Comparison of ENCODE assay signal across 12 mouse cellular contexts in genomic region chr6:121300504-121300903, GRCm38 (mm10). TPM values are rescaled to one million over a fixed set of nuclear protein-coding genes. Genes with fewer than 3 reads are reported as not detected.
DNase-seq lines count a peak whose midpoint lies in the region; ATAC-seq and TF ChIP-seq lines count a peak whose summit lies in the region.
"Had no signal": no experiment of that assay in that cellular context is flagged by ENCODE, and none has a peak within 500 bp of the region (broad histone marks: within the 10 kb centered on the region; RNA-seq: fewer than 3 reads in every experiment).

No protein-coding gene starts in this region.

- H3K4me3 ChIP-seq in hindbrain, embryonic 11.5 days (ENCODE audit: low read depth, low read length) = no peak overlapping the region
- no peak overlapping the region for H3K4me3 ChIP-seq in hindbrain, embryonic 14.5 days (replicated peaks; ENCODE audit: low read length)
- H3K4me3 ChIP-seq in hindbrain, embryonic 13.5 days = no peak overlapping the region
- 0 out of 2 replicates have a peak overlapping the region, but pooled peaks have one; percentile 9 for H3K4me3 ChIP-seq in kidney, postnatal 0 days (replicated peaks; ENCODE audit: low read depth, low read length)
- H3K4me3 ChIP-seq in liver, embryonic 16.5 days (ENCODE audit: low read depth, low read length) = peak overlapping the region; percentile 27
- H3K4me3 ChIP-seq: forebrain, embryonic 12.5 days; hindbrain, embryonic 15.5 days had no signal

- no peak overlapping the region for H3K4me2 ChIP-seq in hindbrain, embryonic 11.5 days (replicated peaks; ENCODE audit: low read depth, low read length)
- H3K4me2 ChIP-seq in hindbrain, embryonic 14.5 days (replicated peaks) = no peak overlapping the region
- H3K4me2 ChIP-seq in hindbrain, embryonic 13.5 days = 0 out of 2 replicates have a peak overlapping the region, but pooled peaks have one; percentile 19
- H3K4me2 ChIP-seq in kidney, postnatal 0 days (ENCODE audit: low read length) = peak overlapping the region; percentile 42
- peak overlapping the region; percentile 4 for H3K4me2 ChIP-seq in liver, embryonic 16.5 days (ENCODE audit: low read depth, low read length)

- peaks cover 4% of the 10 kb centered on the region; the same call in 1 of the 2 replicates for H3K4me1 ChIP-seq in hindbrain, embryonic 11.5 days (replicated peaks; ENCODE audit: control insufficient read depth, insufficient read depth, low read length)
- H3K4me1 ChIP-seq in hindbrain, embryonic 14.5 days (replicated peaks; ENCODE audit: control insufficient read depth, insufficient read depth, low read length) = no peaks in the 10 kb centered on the region
- H3K4me1 ChIP-seq in hindbrain, embryonic 13.5 days (replicated peaks) = peaks cover 4% of the 10 kb centered on the region; the same call in 1 of the 2 replicates
- H3K4me1 ChIP-seq in kidney, postnatal 0 days (replicated peaks; ENCODE audit: insufficient read depth, low read length) = peaks cover 7% of the 10 kb centered on the region; the same call in 1 of the 2 replicates
- H3K4me1 ChIP-seq in liver, embryonic 16.5 days (ENCODE audit: control insufficient read depth, low read depth, low read length) = no peaks in the 10 kb centered on the region; the same call in none of the 2 replicates

- no peak overlapping the region for H3K9ac ChIP-seq in hindbrain, embryonic 11.5 days (ENCODE audit: low read depth, low read length)
- no peak overlapping the region for H3K9ac ChIP-seq in hindbrain, embryonic 14.5 days
- H3K9ac ChIP-seq in hindbrain, embryonic 13.5 days = no peak overlapping the region
- 0 out of 2 replicates have a peak overlapping the region, but pooled peaks have one; percentile 23 for H3K9ac ChIP-seq in kidney, postnatal 0 days (ENCODE audit: low read depth, low read length)
- no peak overlapping the region for H3K9ac ChIP-seq in liver, embryonic 16.5 days (ENCODE audit: low read depth, low read length)
- H3K9ac ChIP-seq: forebrain, embryonic 12.5 days; hindbrain, embryonic 15.5 days had no signal

- H3K27ac ChIP-seq in hindbrain, embryonic 11.5 days (ENCODE audit: low read depth, low read length) = no peak overlapping the region
- no peak overlapping the region for H3K27ac ChIP-seq in hindbrain, embryonic 14.5 days
- H3K27ac ChIP-seq in hindbrain, embryonic 13.5 days = no peak overlapping the region
- peak overlapping the region; percentile 75 for H3K27ac ChIP-seq in kidney, postnatal 0 days
- peak overlapping the region; percentile 9; the same call in 1 of the 2 replicates for H3K27ac ChIP-seq in liver, embryonic 16.5 days (ENCODE audit: low read length)
- H3K27ac ChIP-seq: forebrain, embryonic 12.5 days; hindbrain, embryonic 15.5 days had no signal

- no peaks in the 10 kb centered on the region for H3K9me3 ChIP-seq in hindbrain, embryonic 11.5 days (ENCODE audit: control insufficient read depth, low read length)
- H3K9me3 ChIP-seq in hindbrain, embryonic 14.5 days (ENCODE audit: control insufficient read depth, low read length) = no peaks in the 10 kb centered on the region
- H3K9me3 ChIP-seq in hindbrain, embryonic 13.5 days = no peaks in the 10 kb centered on the region
- no peaks in the 10 kb centered on the region for H3K9me3 ChIP-seq in kidney, postnatal 0 days (replicated peaks; ENCODE audit: low read length)
- no peaks in the 10 kb centered on the region for H3K9me3 ChIP-seq in liver, embryonic 16.5 days (replicated peaks; ENCODE audit: control insufficient read depth, low read length)
- H3K9me3 ChIP-seq: forebrain, embryonic 12.5 days; hindbrain, embryonic 15.5 days had no signal

- 44% methylated on average over 9 of the region's 9 CpGs for WGBS in hindbrain, embryonic 11.5 days
- WGBS in hindbrain, embryonic 14.5 days = 52% methylated on average over 9 of the region's 9 CpGs
- WGBS in hindbrain, embryonic 13.5 days = 55% methylated on average over 9 of the region's 9 CpGs
- 30% methylated on average over 9 of the region's 9 CpGs for WGBS in kidney, postnatal 0 days
- WGBS in liver, embryonic 16.5 days (ENCODE audit: insufficient replicate concordance) = 34% methylated on average over 9 of the region's 9 CpGs

- H3K36me3 ChIP-seq in hindbrain, embryonic 11.5 days (ENCODE audit: control insufficient read depth, insufficient read depth, low read length) = no peaks in the 10 kb centered on the region
- no peaks in the 10 kb centered on the region for H3K36me3 ChIP-seq in hindbrain, embryonic 14.5 days (replicated peaks; ENCODE audit: control insufficient read depth, insufficient read depth)
- no peaks in the 10 kb centered on the region for H3K36me3 ChIP-seq in hindbrain, embryonic 13.5 days
- no peaks in the 10 kb centered on the region for H3K36me3 ChIP-seq in kidney, postnatal 0 days (ENCODE audit: insufficient read depth, low read length)
- no peaks in the 10 kb centered on the region for H3K36me3 ChIP-seq in liver, embryonic 16.5 days (ENCODE audit: control insufficient read depth, insufficient read depth)
- H3K36me3 ChIP-seq: forebrain, embryonic 12.5 days; hindbrain, embryonic 15.5 days had no signal

- peak; percentile 48; the same call in 1 of the 2 replicates for ATAC-seq in hindbrain, embryonic 11.5 days (ENCODE audit: low FRiP score)
- ATAC-seq in hindbrain, embryonic 14.5 days (ENCODE audit: low FRiP score) = no peak
- ATAC-seq in hindbrain, embryonic 13.5 days (ENCODE audit: low FRiP score) = no peak
- ATAC-seq in kidney, postnatal 0 days (replicated peaks; ENCODE audit: low FRiP score, low read depth) = peak; percentile 80
- peak; percentile 73 for ATAC-seq in liver, embryonic 16.5 days (ENCODE audit: low read depth)

- DNase-seq in hindbrain, embryonic 11.5 days (ENCODE audit: low spot score) = no peak
- DNase-seq in hindbrain, embryonic 14.5 days (ENCODE audit: low spot score) = no peak
- DNase-seq in kidney, postnatal 0 days (ENCODE audit: low spot score) = peak; percentile 17
- no peak for DNase-seq in adrenal gland, postnatal 25 days
- no peak for DNase-seq in ovary, postnatal 14 days (ENCODE audit: low spot score)
- DNase-seq: cerebellum, adult 2 months; right cerebral cortex, postnatal 4 days; thymus, postnatal 25 days had no signal

- TF ChIP-seq CTCF in kidney, postnatal 0 days (IDR thresholded peaks at IDR 0.05; ENCODE audit: low read depth) = no peak

- no peaks in the 10 kb centered on the region for H3K27me3 ChIP-seq in hindbrain, embryonic 11.5 days (ENCODE audit: control insufficient read depth, insufficient read depth, low read length)
- no peaks in the 10 kb centered on the region for H3K27me3 ChIP-seq in hindbrain, embryonic 14.5 days (ENCODE audit: control insufficient read depth, insufficient read depth, low read length)
- peaks cover 7% of the 10 kb centered on the region; the same call in 1 of the 2 replicates for H3K27me3 ChIP-seq in hindbrain, embryonic 13.5 days
- no peaks in the 10 kb centered on the region for H3K27me3 ChIP-seq in kidney, postnatal 0 days (ENCODE audit: insufficient read depth, low read length)
- no peaks in the 10 kb centered on the region for H3K27me3 ChIP-seq in liver, embryonic 16.5 days (ENCODE audit: control insufficient read depth, insufficient read depth, low read depth, low read length)
- H3K27me3 ChIP-seq: hindbrain, embryonic 15.5 days had no signal

RNA-seq across cellular contexts. Expression of gene Slc6a13, which starts 0.5 kb away (rescaled TPM):
- 2.2 and 2.9 TPM in 2 replicates for polyA plus RNA-seq in hindbrain, embryonic 11.5 days (2014; fragmentation: Nextera tagmentation; extraction: Ambion mirVana)
- 49.6 and 51.1 TPM in 2 replicates for polyA plus RNA-seq in hindbrain, embryonic 14.5 days (2014; fragmentation: Nextera tagmentation; extraction: Ambion mirVana)
- polyA plus RNA-seq in hindbrain, embryonic 13.5 days (2015; fragmentation: Nextera tagmentation; extraction: Ambion mirVana) = 35.8 and 36.9 TPM in 2 replicates
- polyA plus RNA-seq in kidney, postnatal 0 days (2015; fragmentation: Nextera tagmentation; extraction: Ambion mirVana) = 43.8 and 47.6 TPM in 2 replicates
- 40.1 and 43.3 TPM in 2 replicates for polyA plus RNA-seq in liver, embryonic 16.5 days (2015; fragmentation: Nextera tagmentation; extraction: Ambion mirVana)
- total RNA-seq in adrenal gland, postnatal 25 days (2021) = 1.4 and 2.3 TPM in 2 replicates

RNA-seq across cellular contexts. Expression of gene Slc6a12, which starts 42.4 kb away (rescaled TPM):
- polyA plus RNA-seq in hindbrain, embryonic 11.5 days (2014; fragmentation: Nextera tagmentation; extraction: Ambion mirVana) = 0.29 TPM in 1 of 2 replicates, not detected in the other
- polyA plus RNA-seq in hindbrain, embryonic 14.5 days (2014; fragmentation: Nextera tagmentation; extraction: Ambion mirVana) = 1.2 and 1.6 TPM in 2 replicates
- 0.27 and 0.44 TPM in 2 replicates for polyA plus RNA-seq in hindbrain, embryonic 13.5 days (2015; fragmentation: Nextera tagmentation; extraction: Ambion mirVana)
- polyA plus RNA-seq in kidney, postnatal 0 days (2015; fragmentation: Nextera tagmentation; extraction: Ambion mirVana) = 4.1 and 5.5 TPM in 2 replicates
- polyA plus RNA-seq in liver, embryonic 16.5 days (2015; fragmentation: Nextera tagmentation; extraction: Ambion mirVana) = 3.4 and 4.0 TPM in 2 replicates
- 0.36 and 1.1 TPM in 2 replicates for total RNA-seq in adrenal gland, postnatal 25 days (2021)

RNA-seq across cellular contexts. Expression of gene Usp18, which starts 54.8 kb away (rescaled TPM):
- polyA plus RNA-seq in hindbrain, embryonic 11.5 days (2014; fragmentation: Nextera tagmentation; extraction: Ambion mirVana) = 1.2 and 1.3 TPM in 2 replicates
- polyA plus RNA-seq in hindbrain, embryonic 14.5 days (2014; fragmentation: Nextera tagmentation; extraction: Ambion mirVana) = 0.59 and 2.2 TPM in 2 replicates
- 0.96 and 1.0 TPM in 2 replicates for polyA plus RNA-seq in hindbrain, embryonic 13.5 days (2015; fragmentation: Nextera tagmentation; extraction: Ambion mirVana)
- 8.3 and 12.0 TPM in 2 replicates for polyA plus RNA-seq in kidney, postnatal 0 days (2015; fragmentation: Nextera tagmentation; extraction: Ambion mirVana)
- polyA plus RNA-seq in liver, embryonic 16.5 days (2015; fragmentation: Nextera tagmentation; extraction: Ambion mirVana) = 7.8 and 8.8 TPM in 2 replicates
- total RNA-seq in adrenal gland, postnatal 25 days (2021) = 1.4 and 2.2 TPM in 2 replicates

Comparison
In these comparisons a context has a peak if more than half of its experiments do, and no peak if none do; other contexts are left out.
1. ATAC-seq: peak in hindbrain, embryonic 11.5 days (single experiment), kidney, postnatal 0 days (single experiment) and liver, embryonic 16.5 days (single experiment); none in hindbrain, embryonic 14.5 days (single experiment) and hindbrain, embryonic 13.5 days (single experiment).
2. H3K4me2 ChIP-seq: peak in hindbrain, embryonic 13.5 days (single experiment), kidney, postnatal 0 days (single experiment) and liver, embryonic 16.5 days (single experiment); none in hindbrain, embryonic 11.5 days (single experiment) and hindbrain, embryonic 14.5 days (single experiment).
3. H3K27ac ChIP-seq: peak in kidney, postnatal 0 days (single experiment) and liver, embryonic 16.5 days (single experiment); none in hindbrain, embryonic 11.5 days (single experiment), hindbrain, embryonic 14.5 days (single experiment) and hindbrain, embryonic 13.5 days (single experiment).
4. H3K4me3 ChIP-seq: peak in kidney, postnatal 0 days (single experiment) and liver, embryonic 16.5 days (single experiment); none in hindbrain, embryonic 11.5 days (single experiment), hindbrain, embryonic 14.5 days (single experiment) and hindbrain, embryonic 13.5 days (single experiment).